ENCODE assay signal across 12 mouse cellular contexts in genomic region chr4:149056957-149057356, GRCm38 (mm10). TPM values are rescaled to one million over a fixed set of nuclear protein-coding genes. Genes with fewer than 3 reads are reported as not detected.
DNase-seq lines count a peak whose midpoint lies in the region; ATAC-seq and TF ChIP-seq lines count a peak whose summit lies in the region.
"Had no signal": no experiment of that assay in that cellular context is flagged by ENCODE, and none has a peak within 500 bp of the region (broad histone marks: within the 10 kb centered on the region; RNA-seq: fewer than 3 reads in every experiment).

No protein-coding gene starts in this region.

- no peak for TF ChIP-seq POLR2A in heart, adult 2 months (IDR thresholded peaks at IDR 0.05; ENCODE audit: insufficient read depth, low read depth, low read length)

- no peak for ATAC-seq in heart, embryonic 11.5 days (replicated peaks; ENCODE audit: insufficient number of reproducible peaks, low FRiP score, low TSS enrichment)
- ATAC-seq in kidney, embryonic 14.5 days (ENCODE audit: low FRiP score, low TSS enrichment) = no peak
- no peak for ATAC-seq in embryonic facial prominence, embryonic 13.5 days (ENCODE audit: insufficient number of reproducible peaks, insufficient read depth, low FRiP score, low TSS enrichment, low read depth)
- no peak for ATAC-seq in neural tube, embryonic 12.5 days (ENCODE audit: low FRiP score, low read depth)

- intact Hi-C loops in heart, adult 2 months (cut with DNase I) = no loop called here
- intact Hi-C loops in left cerebral cortex, postnatal 10 days (cut with DNase I) = no loop called here

- TF ChIP-seq EP300 in heart, adult 2 months (IDR thresholded peaks at IDR 0.05; ENCODE audit: insufficient read depth, low read depth, low read length) = no peak

- no peak for DNase-seq in heart, adult 2 months
- peak; percentile 27 for DNase-seq in kidney, postnatal 14 days
- DNase-seq in left cerebral cortex, postnatal 10 days (ENCODE audit: extremely low spot score in 1 of 2, low spot score in 2 of 2) = no peak
- no peak for DNase-seq in gastrocnemius, postnatal 10 days
- DNase-seq: adrenal gland, adult 8-10 months; B cell, adult 2 months; layer of hippocampus, adult 9-11 months; thymus, postnatal 25 days had no signal

- no peaks in the 10 kb centered on the region for H3K27me3 ChIP-seq in heart, embryonic 11.5 days (ENCODE audit: control insufficient read depth, insufficient read depth, low read length)
- H3K27me3 ChIP-seq in heart, adult 2 months (ENCODE audit: control insufficient read depth, insufficient read depth, low read length) = no peaks in the 10 kb centered on the region
- no peaks in the 10 kb centered on the region for H3K27me3 ChIP-seq in kidney, embryonic 14.5 days (ENCODE audit: control insufficient read depth, insufficient read depth, low read length)
- no peaks in the 10 kb centered on the region; the same call in 1 of the 2 replicates for H3K27me3 ChIP-seq in embryonic facial prominence, embryonic 13.5 days
- H3K27me3 ChIP-seq in neural tube, embryonic 12.5 days (replicated peaks) = no peaks in the 10 kb centered on the region

- no peaks in the 10 kb centered on the region for H3K9me3 ChIP-seq in heart, embryonic 11.5 days (replicated peaks; ENCODE audit: control insufficient read depth, low read length)
- H3K9me3 ChIP-seq in kidney, embryonic 14.5 days (ENCODE audit: control insufficient read depth, low read length) = no peaks in the 10 kb centered on the region
- no peaks in the 10 kb centered on the region for H3K9me3 ChIP-seq in embryonic facial prominence, embryonic 13.5 days
- H3K9me3 ChIP-seq in neural tube, embryonic 12.5 days = no peaks in the 10 kb centered on the region

- H3K27ac ChIP-seq in heart, embryonic 11.5 days (ENCODE audit: low read depth, low read length) = peak overlapping the region; percentile 60
- no peak overlapping the region for H3K27ac ChIP-seq in heart, adult 2 months
- no peak overlapping the region for H3K27ac ChIP-seq in kidney, embryonic 14.5 days (ENCODE audit: low read depth, low read length)
- H3K27ac ChIP-seq in embryonic facial prominence, embryonic 13.5 days = no peak overlapping the region; the same call in 1 of the 2 replicates
- H3K27ac ChIP-seq in neural tube, embryonic 12.5 days = no peak overlapping the region

- WGBS in heart, embryonic 11.5 days (ENCODE audit: insufficient replicate concordance) = 68% methylated on average over 16 of the region's 16 CpGs
- 81% methylated on average over 16 of the region's 16 CpGs for WGBS in heart, adult 2 months
- WGBS in kidney, embryonic 14.5 days = 70% methylated on average over 16 of the region's 16 CpGs
- 71% methylated on average over 16 of the region's 16 CpGs for WGBS in embryonic facial prominence, embryonic 13.5 days
- 61% methylated on average over 16 of the region's 16 CpGs for WGBS in neural tube, embryonic 12.5 days

- H3K4me2 ChIP-seq in heart, embryonic 11.5 days = peak overlapping the region; percentile 55
- H3K4me2 ChIP-seq in kidney, embryonic 14.5 days (replicated peaks; ENCODE audit: low read depth, low read length) = no peak overlapping the region
- 0 out of 2 replicates have a peak overlapping the region, but pooled peaks have one; percentile 2 for H3K4me2 ChIP-seq in embryonic facial prominence, embryonic 13.5 days
- H3K4me2 ChIP-seq in neural tube, embryonic 12.5 days (replicated peaks) = peak overlapping the region; percentile 38

- H3K36me3 ChIP-seq in heart, embryonic 11.5 days (ENCODE audit: control insufficient read depth, insufficient read depth, low read length) = no peaks in the 10 kb centered on the region
- no peaks in the 10 kb centered on the region for H3K36me3 ChIP-seq in heart, adult 2 months (ENCODE audit: control insufficient read depth, insufficient read depth, low read length)
- H3K36me3 ChIP-seq in kidney, embryonic 14.5 days (ENCODE audit: control insufficient read depth, insufficient read depth, low read length) = no peaks in the 10 kb centered on the region
- no peaks in the 10 kb centered on the region for H3K36me3 ChIP-seq in embryonic facial prominence, embryonic 13.5 days
- no peaks in the 10 kb centered on the region for H3K36me3 ChIP-seq in neural tube, embryonic 12.5 days

- H3K4me1 ChIP-seq in heart, embryonic 11.5 days (ENCODE audit: control insufficient read depth, insufficient read depth, low read length) = peaks cover 26% of the 10 kb centered on the region
- no peaks in the 10 kb centered on the region for H3K4me1 ChIP-seq in heart, adult 2 months (ENCODE audit: control insufficient read depth, insufficient read depth, low read length)
- H3K4me1 ChIP-seq in kidney, embryonic 14.5 days (ENCODE audit: control insufficient read depth, insufficient read depth, low read length) = peaks cover 43% of the 10 kb centered on the region
- peaks cover 53% of the 10 kb centered on the region for H3K4me1 ChIP-seq in embryonic facial prominence, embryonic 13.5 days
- peaks cover 33% of the 10 kb centered on the region for H3K4me1 ChIP-seq in neural tube, embryonic 12.5 days

- peak overlapping the region; percentile 64 for H3K9ac ChIP-seq in heart, embryonic 11.5 days (ENCODE audit: low read depth, low read length)
- no peak overlapping the region for H3K9ac ChIP-seq in heart, adult 2 months (ENCODE audit: low read depth, low read length)
- no peak overlapping the region for H3K9ac ChIP-seq in kidney, embryonic 14.5 days (ENCODE audit: low read depth, low read length)
- 0 out of 2 replicates have a peak overlapping the region, but pooled peaks have one; percentile 27 for H3K9ac ChIP-seq in embryonic facial prominence, embryonic 13.5 days
- H3K9ac ChIP-seq in neural tube, embryonic 12.5 days = 0 out of 2 replicates have a peak overlapping the region, but pooled peaks have one; percentile 26

- TF ChIP-seq CTCF in heart, adult 2 months (IDR thresholded peaks at IDR 0.05) = no peak

- H3K79me2 ChIP-seq in heart, adult 2 months (replicated peaks; ENCODE audit: control insufficient read depth, insufficient read depth, low read length) = no peaks in the 10 kb centered on the region

- peak overlapping the region; percentile 24 for H3K4me3 ChIP-seq in heart, embryonic 11.5 days (ENCODE audit: low read depth, low read length)
- H3K4me3 ChIP-seq in heart, adult 2 months = no peak overlapping the region
- H3K4me3 ChIP-seq in kidney, embryonic 14.5 days (ENCODE audit: low read length) = no peak overlapping the region
- no peak overlapping the region for H3K4me3 ChIP-seq in embryonic facial prominence, embryonic 13.5 days
- H3K4me3 ChIP-seq in neural tube, embryonic 12.5 days = no peak overlapping the region

RNA-seq across cellular contexts. Expression of gene Pex14, which starts 42.7 kb away (rescaled TPM):
- polyA plus RNA-seq in heart, embryonic 11.5 days (2014; fragmentation: Nextera tagmentation; extraction: Ambion mirVana) = 33.5 and 37.2 TPM in 2 replicates
- 10 to 100 TPM; 20.1 to 23.7 TPM for total RNA-seq in heart, adult 2 months (2021)
- polyA plus RNA-seq in heart, adult 2 months (2012; rRNA removed) = 17.4 and 21.2 TPM in 2 replicates
- polyA plus RNA-seq in kidney, embryonic 14.5 days (2014; fragmentation: Nextera tagmentation; extraction: Ambion mirVana) = 36.9 and 42.4 TPM in 2 replicates
- 50.2 and 51.2 TPM in 2 replicates for polyA plus RNA-seq in embryonic facial prominence, embryonic 13.5 days (2015; fragmentation: Nextera tagmentation; extraction: Ambion mirVana)
- 53.7 and 56.8 TPM in 2 replicates for polyA plus RNA-seq in neural tube, embryonic 12.5 days (2016; fragmentation: Nextera tagmentation; extraction: Ambion mirVana)
- 10 to 100 TPM; 34.8 to 36.9 TPM for total RNA-seq in left cerebral cortex, postnatal 10 days (2021)
- 10 to 100 TPM; 23.2 to 26.5 TPM for total RNA-seq in gastrocnemius, postnatal 10 days (2021)

RNA-seq across cellular contexts. Expression of gene Dffa, which starts 47.0 kb away (rescaled TPM):
- polyA plus RNA-seq in heart, embryonic 11.5 days (2014; fragmentation: Nextera tagmentation; extraction: Ambion mirVana) = 34.2 and 35.9 TPM in 2 replicates
- total RNA-seq in heart, adult 2 months (2021) = 10 to 100 TPM; 40.1 to 42.5 TPM
- polyA plus RNA-seq in heart, adult 2 months (2012; rRNA removed) = 25.3 and 36.8 TPM in 2 replicates
- polyA plus RNA-seq in kidney, embryonic 14.5 days (2014; fragmentation: Nextera tagmentation; extraction: Ambion mirVana) = 21.0 and 29.3 TPM in 2 replicates
- 30.5 and 32.5 TPM in 2 replicates for polyA plus RNA-seq in embryonic facial prominence, embryonic 13.5 days (2015; fragmentation: Nextera tagmentation; extraction: Ambion mirVana)
- polyA plus RNA-seq in neural tube, embryonic 12.5 days (2016; fragmentation: Nextera tagmentation; extraction: Ambion mirVana) = 33.3 and 36.0 TPM in 2 replicates
- total RNA-seq in left cerebral cortex, postnatal 10 days (2021) = 10 to 100 TPM; 55.8 to 62.7 TPM
- total RNA-seq in gastrocnemius, postnatal 10 days (2021) = 10 to 100 TPM; 36.3 to 39.5 TPM

Comparison
In these comparisons a context has a peak if more than half of its experiments do, and no peak if none do; other contexts are left out.
1. H3K9ac ChIP-seq: peak in heart, embryonic 11.5 days (single experiment), embryonic facial prominence, embryonic 13.5 days (single experiment) and neural tube, embryonic 12.5 days (single experiment); none in heart, adult 2 months (single experiment) and kidney, embryonic 14.5 days (single experiment).